Mouse (Mus musculus): ENCODE measurements around the gene Itk. TPM values are rescaled to one million over a fixed set of nuclear protein-coding genes. Genes with fewer than 3 reads are reported as not detected.

The Itk gene
- polyA plus RNA-seq, 1 experiment from 2014 or later, result 0.09 TPM

- ATAC-seq (replicated peaks; ENCODE audit: low FRiP score), result no peak
- H3K9me3 ChIP-seq (ENCODE audit: control insufficient read depth, low read length), result no peaks in the 10 kb centered on the region
- no peaks in the 10 kb centered on the region for H3K4me1 ChIP-seq (replicated peaks; ENCODE audit: control insufficient read depth, insufficient read depth, low read length)
- DNase-seq (ENCODE audit: low spot score), result no peak
- H3K27me3 ChIP-seq (ENCODE audit: control insufficient read depth, insufficient read depth, low read length), result no peaks in the 10 kb centered on the region
- H3K4me2 ChIP-seq (ENCODE audit: low read depth, low read length, severe bottlenecking), result no peak overlapping the region
- no peaks in the 10 kb centered on the region for H3K36me3 ChIP-seq (ENCODE audit: control insufficient read depth, insufficient read depth, low read length)
- H3K27ac ChIP-seq (ENCODE audit: low read depth, low read length), result no peak overlapping the region
- H3K4me3 ChIP-seq (ENCODE audit: low read depth, low read length), result no peak overlapping the region
- H3K9ac ChIP-seq (ENCODE audit: low read length), result no peak overlapping the region
- WGBS, result 92% methylated on average over 4 of the region's 4 CpGs
Observed at GRCm38 (mm10) chr11:46396860-46397179, 7.5 kb upstream of the Itk start.

- no peak within 1 kb of the TSS for H3K9ac ChIP-seq (ENCODE audit: low read length)
- ATAC-seq (replicated peaks; ENCODE audit: low FRiP score) (no peak), DNase-seq (ENCODE audit: low spot score) (no peak)
- H3K4me1 ChIP-seq (replicated peaks; ENCODE audit: control insufficient read depth, insufficient read depth, low read length), result no peaks in the 10 kb centered on the region
- WGBS, result 80% methylated on average over 13 of the region's 13 CpGs
- no peak within 1 kb of the TSS for H3K27ac ChIP-seq (ENCODE audit: low read depth, low read length)
- no peaks in the 10 kb centered on the region for H3K27me3 ChIP-seq (ENCODE audit: control insufficient read depth, insufficient read depth, low read length)
- no peaks in the 10 kb centered on the region for H3K9me3 ChIP-seq (ENCODE audit: control insufficient read depth, low read length)
- no peak within 1 kb of the TSS for H3K4me3 ChIP-seq (ENCODE audit: low read depth, low read length)
- no peak within 1 kb of the TSS for H3K4me2 ChIP-seq (ENCODE audit: low read depth, low read length, severe bottlenecking)
- H3K36me3 ChIP-seq (ENCODE audit: control insufficient read depth, insufficient read depth, low read length), result no peaks in the 10 kb centered on the region
Observed at GRCm38 (mm10) chr11:46396167-46396859, 7.0 kb upstream of the Itk start, which contains the start of gene Fam71b. Fam71b (plus strand) TSS chr11:46396559.

GRCm38 (mm10) chr11:46395698-46396097 is 6.4 kb upstream of the Itk start:
- H3K4me2 ChIP-seq (ENCODE audit: low read depth, low read length, severe bottlenecking), result no peak overlapping the region
- DNase-seq (ENCODE audit: low spot score) (no peak), ATAC-seq (replicated peaks; ENCODE audit: low FRiP score) (no peak)
- no peaks in the 10 kb centered on the region for H3K27me3 ChIP-seq (ENCODE audit: control insufficient read depth, insufficient read depth, low read length)
- WGBS, result 89% methylated on average over 2 of the region's 2 CpGs
- H3K4me1 ChIP-seq (replicated peaks; ENCODE audit: control insufficient read depth, insufficient read depth, low read length), result no peaks in the 10 kb centered on the region
- H3K36me3 ChIP-seq (ENCODE audit: control insufficient read depth, insufficient read depth, low read length), result no peaks in the 10 kb centered on the region
- no peak overlapping the region for H3K9ac ChIP-seq (ENCODE audit: low read length)
- H3K27ac ChIP-seq (ENCODE audit: low read depth, low read length), result no peak overlapping the region
- H3K4me3 ChIP-seq (ENCODE audit: low read depth, low read length), result no peak overlapping the region
- no peaks in the 10 kb centered on the region for H3K9me3 ChIP-seq (ENCODE audit: control insufficient read depth, low read length)

GRCm38 (mm10) chr11:46395088-46395487 is 5.8 kb upstream of the Itk start:
- Histone ChIP-seq H3K36me3 (ENCODE audit: control insufficient read depth, insufficient read depth, low read length) (no peaks in the 10 kb centered on the region), H3K4me1 (replicated peaks; ENCODE audit: control insufficient read depth, insufficient read depth, low read length) (no peaks in the 10 kb centered on the region), H3K9ac (ENCODE audit: low read length) (no peak overlapping the region), H3K4me3 (ENCODE audit: low read depth, low read length) (no peak overlapping the region), H3K4me2 (ENCODE audit: low read depth, low read length, severe bottlenecking) (no peak overlapping the region), H3K9me3 (ENCODE audit: control insufficient read depth, low read length) (no peaks in the 10 kb centered on the region), H3K27me3 (ENCODE audit: control insufficient read depth, insufficient read depth, low read length) (no peaks in the 10 kb centered on the region), H3K27ac (ENCODE audit: low read depth, low read length) (no peak overlapping the region)
- 89% methylated on average over 2 of the region's 2 CpGs for WGBS
- no peak for ATAC-seq (replicated peaks; ENCODE audit: low FRiP score)
- DNase-seq (ENCODE audit: low spot score), result no peak

GRCm38 (mm10) chr11:46393413-46393812 is 4.1 kb upstream of the Itk start:
- Histone ChIP-seq H3K4me2 (ENCODE audit: low read depth, low read length, severe bottlenecking) (no peak overlapping the region), H3K27ac (ENCODE audit: low read depth, low read length) (no peak overlapping the region), H3K9ac (ENCODE audit: low read length) (no peak overlapping the region), H3K9me3 (ENCODE audit: control insufficient read depth, low read length) (no peaks in the 10 kb centered on the region), H3K27me3 (ENCODE audit: control insufficient read depth, insufficient read depth, low read length) (no peaks in the 10 kb centered on the region), H3K4me1 (replicated peaks; ENCODE audit: control insufficient read depth, insufficient read depth, low read length) (no peaks in the 10 kb centered on the region), H3K36me3 (ENCODE audit: control insufficient read depth, insufficient read depth, low read length) (no peaks in the 10 kb centered on the region), H3K4me3 (ENCODE audit: low read depth, low read length) (no peak overlapping the region)
- ATAC-seq (replicated peaks; ENCODE audit: low FRiP score) (no peak), DNase-seq (ENCODE audit: low spot score) (no peak)
- 89% methylated on average over 4 of the region's 4 CpGs for WGBS

- no peaks in the 10 kb centered on the region for H3K9me3 ChIP-seq (ENCODE audit: control insufficient read depth, low read length)
- no peaks in the 10 kb centered on the region for H3K4me1 ChIP-seq (replicated peaks; ENCODE audit: control insufficient read depth, insufficient read depth, low read length)
- 85% methylated on average over 7 of the region's 7 CpGs for WGBS
- no peak for DNase-seq (ENCODE audit: low spot score)
- H3K4me3 ChIP-seq (ENCODE audit: low read depth, low read length), result no peak overlapping the region
- H3K27me3 ChIP-seq (ENCODE audit: control insufficient read depth, insufficient read depth, low read length), result no peaks in the 10 kb centered on the region
- ATAC-seq (replicated peaks; ENCODE audit: low FRiP score), result no peak
- no peak overlapping the region for H3K27ac ChIP-seq (ENCODE audit: low read depth, low read length)
- no peaks in the 10 kb centered on the region for H3K36me3 ChIP-seq (ENCODE audit: control insufficient read depth, insufficient read depth, low read length)
- no peak overlapping the region for H3K9ac ChIP-seq (ENCODE audit: low read length)
- H3K4me2 ChIP-seq (ENCODE audit: low read depth, low read length, severe bottlenecking), result no peak overlapping the region
Observed at GRCm38 (mm10) chr11:46392890-46393289, 3.6 kb upstream of the Itk start.

GRCm38 (mm10) chr11:46390621-46391020 is 1.3 kb upstream of the Itk start:
- DNase-seq (ENCODE audit: low spot score), result no peak
- ATAC-seq (replicated peaks; ENCODE audit: low FRiP score), result no peak
- no peak overlapping the region for H3K4me2 ChIP-seq (ENCODE audit: low read depth, low read length, severe bottlenecking)
- H3K4me3 ChIP-seq (ENCODE audit: low read depth, low read length), result no peak overlapping the region
- H3K9me3 ChIP-seq (ENCODE audit: control insufficient read depth, low read length), result no peaks in the 10 kb centered on the region
- H3K9ac ChIP-seq (ENCODE audit: low read length), result no peak overlapping the region
- 42% methylated on average over 3 of the region's 3 CpGs for WGBS
- no peaks in the 10 kb centered on the region for H3K36me3 ChIP-seq (ENCODE audit: control insufficient read depth, insufficient read depth, low read length)
- H3K27ac ChIP-seq (ENCODE audit: low read depth, low read length), result no peak overlapping the region
- no peaks in the 10 kb centered on the region for H3K4me1 ChIP-seq (replicated peaks; ENCODE audit: control insufficient read depth, insufficient read depth, low read length)
- no peaks in the 10 kb centered on the region for H3K27me3 ChIP-seq (ENCODE audit: control insufficient read depth, insufficient read depth, low read length)

GRCm38 (mm10) chr11:46388438-46388837 is 877 bp downstream of the Itk start:
- Histone ChIP-seq H3K27me3 (ENCODE audit: control insufficient read depth, insufficient read depth, low read length) (no peaks in the 10 kb centered on the region), H3K36me3 (ENCODE audit: control insufficient read depth, insufficient read depth, low read length) (no peaks in the 10 kb centered on the region), H3K4me1 (replicated peaks; ENCODE audit: control insufficient read depth, insufficient read depth, low read length) (no peaks in the 10 kb centered on the region), H3K9me3 (ENCODE audit: control insufficient read depth, low read length) (no peaks in the 10 kb centered on the region), H3K27ac (ENCODE audit: low read depth, low read length) (no peak overlapping the region), H3K4me2 (ENCODE audit: low read depth, low read length, severe bottlenecking) (no peak overlapping the region), H3K4me3 (ENCODE audit: low read depth, low read length) (no peak overlapping the region), H3K9ac (ENCODE audit: low read length) (no peak overlapping the region)
- no peak for DNase-seq (ENCODE audit: low spot score)
- ATAC-seq (replicated peaks; ENCODE audit: low FRiP score), result no peak
- 81% methylated on average over 6 of the region's 6 CpGs for WGBS

GRCm38 (mm10) chr11:46387061-46387460 is 2.3 kb downstream of the Itk start:
- ATAC-seq (replicated peaks; ENCODE audit: low FRiP score) (no peak), DNase-seq (ENCODE audit: low spot score) (no peak)
- no peak overlapping the region for H3K27ac ChIP-seq (ENCODE audit: low read depth, low read length)
- no peaks in the 10 kb centered on the region for H3K36me3 ChIP-seq (ENCODE audit: control insufficient read depth, insufficient read depth, low read length)
- no peaks in the 10 kb centered on the region for H3K9me3 ChIP-seq (ENCODE audit: control insufficient read depth, low read length)
- H3K27me3 ChIP-seq (ENCODE audit: control insufficient read depth, insufficient read depth, low read length), result no peaks in the 10 kb centered on the region
- H3K4me1 ChIP-seq (replicated peaks; ENCODE audit: control insufficient read depth, insufficient read depth, low read length), result no peaks in the 10 kb centered on the region
- H3K9ac ChIP-seq (ENCODE audit: low read length), result no peak overlapping the region
- WGBS, result 94% methylated on average over 8 of the region's 8 CpGs
- no peak overlapping the region for H3K4me2 ChIP-seq (ENCODE audit: low read depth, low read length, severe bottlenecking)
- no peak overlapping the region for H3K4me3 ChIP-seq (ENCODE audit: low read depth, low read length)
